Mouse (Mus musculus): ENCODE data around the gene Smo.

The Smo gene

DNA sequence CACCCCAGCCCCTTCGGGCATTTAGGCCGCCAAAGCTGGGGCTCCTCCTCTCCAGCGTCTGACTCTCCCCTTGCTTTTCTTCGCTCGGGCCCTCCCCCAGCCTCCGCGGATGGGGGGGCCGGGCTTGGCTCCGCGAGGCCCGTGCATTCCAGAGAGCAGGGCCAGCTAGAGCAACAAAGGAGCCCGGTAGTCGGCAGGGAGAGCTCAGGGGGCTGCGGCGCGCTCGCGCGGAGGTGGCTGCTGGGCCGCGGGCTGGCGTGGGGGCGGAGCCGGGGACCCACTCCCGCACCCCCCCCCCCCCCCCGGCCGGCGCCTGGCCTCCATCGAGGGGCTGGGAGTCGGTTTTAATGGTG lies at the start of gene Smo:
TSS of gene Smo (plus strand) at position 168 of the 353 bp plus-strand sequence.
- peak in 1 of 2 experiments; percentile 32 for DNase-seq

DNA sequence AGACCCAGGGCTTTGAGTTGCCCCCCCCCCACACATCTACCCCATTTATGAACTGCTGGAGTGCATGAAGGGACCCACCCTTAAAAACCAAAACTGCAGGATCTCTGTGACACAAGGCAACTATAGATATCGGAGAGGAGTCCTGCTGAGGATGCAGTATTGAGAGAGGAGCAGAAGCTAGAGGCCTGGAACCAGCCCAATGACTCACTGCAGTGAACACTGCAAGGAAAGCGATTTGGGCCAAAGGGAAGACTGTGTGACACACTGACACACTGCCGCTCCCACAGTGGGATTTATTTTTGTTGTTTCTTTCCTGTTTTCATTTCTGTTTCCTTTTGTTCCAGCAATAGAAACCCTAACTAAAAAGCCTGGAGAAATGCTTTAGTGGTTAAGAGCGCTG lies 49.4 kb upstream of the Smo start:
- no peak for DNase-seq

DNA sequence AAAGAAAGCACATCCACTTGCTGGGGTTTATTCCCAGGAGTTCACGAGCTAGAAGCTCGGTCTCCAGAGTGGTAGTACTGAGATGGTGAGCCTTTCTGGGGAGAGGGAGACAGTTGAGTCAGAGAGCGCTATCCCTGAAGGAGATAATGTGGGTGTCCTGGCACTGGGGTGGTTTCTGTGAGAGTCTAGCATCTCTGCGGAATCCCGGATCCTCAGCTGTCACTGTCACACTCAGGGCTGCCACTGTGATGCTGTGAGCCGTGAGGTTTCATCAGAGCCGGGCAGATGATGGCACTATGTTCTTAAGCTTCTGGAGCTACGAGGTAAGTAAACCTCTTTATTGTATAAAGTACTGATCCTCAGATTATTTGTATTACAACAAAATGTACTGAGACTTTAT lies 45.8 kb upstream of the Smo start:
- no peak for DNase-seq

DNA sequence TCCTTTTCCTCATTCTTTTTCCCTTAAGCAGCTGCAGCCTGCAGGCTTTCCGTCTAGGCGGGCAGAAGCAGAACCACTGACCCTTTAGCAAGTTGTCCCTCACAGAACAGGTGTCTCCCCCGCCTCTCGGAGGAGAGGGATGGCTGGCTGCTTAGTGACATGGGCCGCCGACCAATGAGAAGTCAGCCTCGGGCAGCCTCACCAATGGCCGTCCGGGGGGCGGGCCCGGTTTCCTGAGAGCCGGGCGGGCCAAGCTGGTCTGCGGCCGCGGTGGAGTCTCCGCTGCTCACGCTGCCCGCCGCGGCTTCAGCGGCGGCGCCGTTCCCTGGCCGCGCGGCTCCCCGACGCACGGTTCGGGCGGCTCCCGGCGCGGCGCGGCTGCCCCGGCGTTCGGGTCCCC lies 41.4 kb upstream of the Smo start, which contains the start of gene Tspan33:
TSS of gene Tspan33 (plus strand) at position 270 of the 400 bp plus-strand sequence.
- peak; percentile 96 to 98 for DNase-seq

DNA sequence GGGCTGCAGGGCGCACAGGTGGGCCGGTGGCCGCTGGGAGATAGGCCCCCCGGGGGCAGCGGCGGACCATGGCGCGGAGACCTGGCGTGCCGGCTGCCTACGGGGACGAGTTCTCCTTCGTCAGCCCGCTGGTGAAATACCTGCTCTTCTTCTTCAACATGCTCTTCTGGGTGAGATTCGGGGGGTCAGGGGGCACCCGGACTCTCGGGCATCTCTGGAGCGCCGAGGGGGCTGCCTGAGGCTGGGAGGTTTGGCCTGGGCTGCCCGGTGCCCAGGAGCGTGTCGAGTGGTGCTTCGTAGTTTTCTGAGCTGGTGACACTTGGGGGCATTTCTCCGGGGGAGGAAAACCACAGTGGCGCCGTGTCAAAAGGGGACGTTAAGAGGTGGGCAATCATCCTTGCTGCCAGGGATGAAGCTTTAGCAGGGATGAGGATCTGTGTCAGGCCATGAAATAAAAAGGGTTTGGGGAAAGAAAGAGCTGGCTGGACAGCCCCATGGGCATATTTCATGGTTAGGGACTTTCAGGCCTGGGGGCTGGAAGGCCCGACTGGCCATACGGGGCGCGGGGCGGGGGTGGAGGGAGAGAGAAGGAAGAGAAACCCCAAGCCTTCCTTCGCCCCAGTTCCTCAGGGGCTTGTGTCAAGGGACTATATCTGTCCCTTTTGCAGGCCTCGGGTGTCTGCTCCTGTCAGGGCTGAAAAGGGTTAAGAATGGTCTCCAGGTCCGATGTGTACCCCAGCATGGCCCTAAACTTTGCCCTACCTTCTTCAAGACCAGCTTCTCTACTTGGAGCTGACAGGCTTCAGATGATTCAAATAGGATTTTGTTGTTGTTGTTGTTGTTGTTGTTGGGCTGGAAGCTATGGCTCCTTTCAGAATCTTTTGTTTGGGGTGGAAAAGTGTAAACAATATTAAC lies 40.7 kb upstream of the Smo start:
- DNase-seq = peak in 1 of 2 experiments; percentile 25

DNA sequence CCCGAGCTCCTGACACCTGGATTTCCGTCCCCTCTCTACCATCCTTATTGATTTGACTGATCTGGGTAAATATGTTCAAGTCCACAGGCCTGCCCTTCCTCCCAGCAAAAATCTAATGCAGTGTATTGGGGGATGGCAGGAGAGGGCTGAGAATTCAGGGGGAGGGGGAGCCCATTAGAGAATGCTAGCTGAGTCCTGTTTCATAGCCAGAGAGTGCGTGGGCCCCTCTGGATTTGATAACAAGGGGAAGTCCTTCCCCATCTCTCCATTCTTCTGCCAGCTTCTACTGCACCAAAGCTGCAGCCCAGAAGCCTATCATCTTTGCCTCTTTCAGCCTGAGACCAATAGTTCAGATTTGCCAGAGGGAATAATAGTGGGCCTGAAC lies 40.0 kb upstream of the Smo start:
- no peak for DNase-seq

DNA sequence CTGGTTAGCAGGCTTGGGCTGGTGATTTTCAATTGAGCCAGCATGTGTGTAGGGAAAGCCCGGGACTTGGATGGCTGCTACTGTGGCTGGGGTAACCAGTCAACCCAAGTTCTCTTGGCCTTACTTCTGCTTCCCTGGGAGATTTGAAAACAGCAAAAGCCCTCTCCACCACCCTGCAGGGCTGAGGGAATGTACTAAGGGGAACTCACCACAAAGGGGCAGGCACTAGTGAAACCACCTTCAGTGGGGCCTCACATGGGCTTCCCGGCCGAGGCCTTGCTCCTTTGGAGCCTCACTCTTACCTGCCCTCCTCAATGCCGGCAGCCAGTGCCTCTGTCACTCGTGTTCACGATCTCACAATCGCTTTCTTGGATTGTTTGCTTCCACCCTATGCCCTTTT lies 39.3 kb upstream of the Smo start:
- DNase-seq = no peak

DNA sequence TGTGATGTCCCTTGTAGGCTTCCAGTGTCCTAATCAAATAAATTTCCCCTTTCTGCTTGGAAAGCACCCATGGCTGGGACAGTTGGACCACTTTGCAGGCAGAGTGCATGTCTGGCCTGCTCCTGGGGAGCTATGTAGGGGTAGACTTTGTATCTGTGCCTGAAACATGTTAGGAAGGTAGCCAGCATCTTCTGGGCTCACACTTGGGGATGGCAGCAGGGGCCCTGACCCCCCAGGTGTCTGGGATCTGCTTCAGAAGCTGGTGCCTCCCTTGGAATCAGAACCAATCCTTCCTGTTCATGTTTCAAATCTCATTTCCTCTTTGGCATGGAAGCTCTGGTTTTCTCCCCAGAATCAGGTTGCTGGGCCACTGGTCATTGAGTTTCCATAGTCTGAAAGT lies 38.2 kb upstream of the Smo start:
- no peak for DNase-seq

DNA sequence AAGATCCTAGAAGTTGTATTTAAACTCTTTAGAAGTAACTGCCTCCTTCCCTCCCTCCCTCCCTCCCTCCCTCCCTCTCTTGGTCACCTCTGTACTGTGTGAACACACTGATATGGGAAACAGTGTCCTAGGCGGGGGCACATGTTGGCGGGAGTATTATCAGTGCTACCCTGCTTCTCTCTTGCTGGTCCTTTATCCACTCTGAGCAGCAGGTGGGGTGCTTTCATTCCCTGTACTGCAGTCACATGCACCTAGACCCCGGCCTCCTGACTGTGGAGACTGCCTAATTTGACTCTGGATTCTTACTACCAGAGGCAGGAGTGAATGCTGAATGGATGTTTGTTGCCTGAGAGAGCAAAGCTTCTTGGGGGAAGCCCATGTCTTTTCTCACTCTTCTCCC lies 37.8 kb upstream of the Smo start:
- no peak for DNase-seq

DNA sequence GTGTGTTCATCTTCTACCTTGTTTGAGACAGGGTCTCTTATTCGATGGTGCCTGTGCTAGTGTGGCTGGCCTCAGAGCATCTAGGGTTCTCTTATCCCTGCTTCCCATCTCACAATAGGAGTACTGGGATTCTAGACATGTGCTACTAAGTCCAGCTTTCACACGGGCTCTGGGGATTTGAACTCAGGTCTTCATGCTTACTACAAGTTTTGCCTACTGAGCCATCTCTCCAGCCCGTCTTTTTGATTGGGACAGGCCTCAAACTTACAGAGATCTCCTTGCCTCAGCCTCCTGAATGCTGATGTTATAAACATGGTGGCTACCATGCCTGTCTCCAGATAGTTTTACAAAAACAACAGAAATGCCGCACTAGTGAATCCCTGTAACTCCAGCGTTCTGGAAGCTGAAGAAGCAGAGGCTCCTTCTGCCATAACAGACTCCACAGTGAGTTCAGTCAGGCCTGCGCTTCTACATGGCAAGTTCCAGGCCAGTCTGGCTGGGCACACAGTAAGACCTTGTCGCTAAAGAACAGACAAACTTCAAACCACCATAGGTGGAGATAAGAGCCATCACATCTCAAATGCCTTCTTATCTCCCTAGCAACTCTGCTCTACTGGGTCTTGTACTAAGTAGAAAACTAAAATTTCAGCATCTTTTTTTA lies 36.1 kb upstream of the Smo start:
- no peak for DNase-seq

DNA sequence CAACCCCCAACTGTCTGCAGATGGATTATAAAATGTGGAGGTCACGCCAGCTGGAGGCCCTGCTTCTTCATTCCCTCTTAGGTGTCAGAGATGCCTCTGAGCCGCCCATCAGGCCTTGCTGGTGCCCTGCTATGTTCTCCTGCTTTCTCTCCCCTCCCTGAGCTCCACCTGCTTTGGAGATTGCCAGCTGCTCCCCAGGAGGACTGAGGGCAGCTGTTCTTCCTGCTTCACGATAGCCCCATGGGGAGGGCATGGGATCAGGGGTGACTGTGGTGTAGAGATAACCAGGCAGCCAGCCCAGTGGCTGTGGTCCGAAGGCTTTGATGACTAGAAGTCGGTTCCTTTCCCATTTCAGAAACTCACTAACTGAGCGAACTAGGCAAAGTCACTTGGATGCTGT lies 34.3 kb upstream of the Smo start:
- no peak for DNase-seq

DNA sequence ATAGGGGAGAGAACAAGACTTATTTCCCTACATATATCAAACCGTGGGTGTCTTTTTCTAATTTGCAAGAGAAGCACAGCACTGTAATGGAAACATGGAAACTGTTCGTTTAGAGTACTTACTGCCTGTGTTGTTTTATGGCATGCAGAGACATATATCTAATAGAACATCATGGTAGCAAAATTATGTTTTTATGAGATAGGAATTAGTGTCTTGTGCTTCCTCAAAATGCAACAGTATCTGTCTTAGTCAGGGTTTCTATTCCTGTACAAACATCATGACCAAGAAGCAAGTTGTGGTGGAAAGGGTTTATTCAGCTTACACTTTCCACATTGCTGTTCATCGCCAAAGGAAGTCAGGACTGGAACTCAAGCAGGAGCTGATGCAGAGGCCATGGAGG lies 33.2 kb upstream of the Smo start:
- DNase-seq = no peak

DNA sequence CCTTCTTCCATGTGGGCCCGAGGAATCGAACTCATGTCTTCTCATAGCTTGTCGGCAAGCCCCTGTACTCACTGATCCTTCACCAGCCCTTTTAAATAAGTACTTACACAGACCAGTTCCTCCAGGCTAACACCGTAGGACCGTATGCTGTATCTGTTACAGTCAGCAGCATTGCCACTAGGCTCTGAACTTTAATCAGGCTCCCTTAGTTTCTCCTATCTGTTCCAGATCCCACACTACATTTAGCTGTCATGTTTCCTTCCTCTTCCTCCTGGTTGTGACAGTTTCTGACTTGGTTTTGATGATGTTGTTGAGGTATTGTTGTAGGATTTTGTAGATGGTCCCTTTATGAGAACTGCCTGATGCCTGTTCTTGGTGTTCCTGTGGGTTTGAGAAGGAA lies 31.2 kb upstream of the Smo start:
- no peak for DNase-seq

DNA sequence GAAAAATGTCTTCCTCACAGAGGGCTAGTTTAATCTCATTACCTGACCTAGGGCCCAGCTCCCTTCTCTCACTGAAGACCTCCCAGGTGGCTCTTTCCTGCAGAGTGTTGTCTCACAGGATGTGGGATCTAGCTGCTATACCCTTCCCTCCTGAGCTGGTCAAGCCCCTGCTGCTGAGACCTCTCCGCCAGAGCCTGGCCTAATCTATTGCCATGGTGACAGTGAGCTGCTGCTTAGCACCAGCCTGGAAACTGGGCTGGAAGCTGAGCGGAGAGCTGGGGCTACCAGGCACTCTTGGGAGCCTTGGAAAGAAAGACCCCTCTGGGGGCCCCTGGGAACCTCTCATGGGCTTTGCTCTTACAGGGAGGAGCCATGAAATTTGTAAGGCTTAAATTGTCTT lies 27.4 kb upstream of the Smo start:
- no peak for DNase-seq

DNA sequence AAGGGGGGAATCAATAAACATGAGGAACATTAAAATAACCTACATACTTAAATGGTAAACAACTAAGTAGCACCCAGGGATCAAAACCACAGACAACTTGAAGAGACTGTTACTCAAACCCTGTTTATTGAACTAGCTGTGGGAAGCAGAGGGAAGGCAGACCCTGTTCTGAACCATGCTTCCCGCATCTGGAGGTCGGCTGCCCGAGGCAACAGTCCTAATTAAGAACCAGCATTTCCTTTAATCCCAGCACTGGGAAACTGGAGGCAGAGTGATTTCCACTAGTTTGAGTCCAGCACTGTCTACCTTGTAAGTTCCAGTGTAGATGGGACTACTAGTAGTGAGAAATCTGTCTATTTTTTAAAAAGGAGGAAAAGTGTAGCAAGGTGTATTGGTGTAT lies 24.0 kb upstream of the Smo start:
- no peak for DNase-seq

DNA sequence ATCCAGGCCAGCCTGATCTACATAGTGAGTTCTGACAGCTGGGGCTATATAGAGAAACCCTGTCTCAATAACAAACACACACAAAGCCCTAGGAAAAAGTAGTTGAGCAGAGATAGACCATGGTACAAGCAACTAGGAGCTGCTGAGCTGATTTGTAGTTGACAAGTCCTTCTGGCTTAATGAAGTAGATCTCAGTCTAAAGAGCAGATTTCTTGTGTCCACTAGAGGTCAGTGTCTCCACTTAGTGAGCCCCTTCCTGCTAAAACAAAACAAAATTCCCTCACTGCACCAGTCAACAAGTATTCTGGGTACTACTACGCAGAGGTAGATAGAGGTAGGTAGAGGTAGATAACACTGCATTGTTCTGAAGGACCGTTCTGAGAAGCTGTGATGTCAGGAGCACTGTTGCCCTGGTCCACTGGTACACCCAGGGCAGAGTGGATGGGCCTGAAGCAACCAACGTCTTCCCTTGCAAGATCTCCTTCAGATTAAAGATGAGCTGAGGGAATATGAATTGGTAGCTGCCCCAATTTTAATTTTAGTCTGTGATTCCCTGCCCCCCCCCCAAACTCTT lies 23.2 kb upstream of the Smo start:
- peak; percentile 55 to 56 for DNase-seq

DNA sequence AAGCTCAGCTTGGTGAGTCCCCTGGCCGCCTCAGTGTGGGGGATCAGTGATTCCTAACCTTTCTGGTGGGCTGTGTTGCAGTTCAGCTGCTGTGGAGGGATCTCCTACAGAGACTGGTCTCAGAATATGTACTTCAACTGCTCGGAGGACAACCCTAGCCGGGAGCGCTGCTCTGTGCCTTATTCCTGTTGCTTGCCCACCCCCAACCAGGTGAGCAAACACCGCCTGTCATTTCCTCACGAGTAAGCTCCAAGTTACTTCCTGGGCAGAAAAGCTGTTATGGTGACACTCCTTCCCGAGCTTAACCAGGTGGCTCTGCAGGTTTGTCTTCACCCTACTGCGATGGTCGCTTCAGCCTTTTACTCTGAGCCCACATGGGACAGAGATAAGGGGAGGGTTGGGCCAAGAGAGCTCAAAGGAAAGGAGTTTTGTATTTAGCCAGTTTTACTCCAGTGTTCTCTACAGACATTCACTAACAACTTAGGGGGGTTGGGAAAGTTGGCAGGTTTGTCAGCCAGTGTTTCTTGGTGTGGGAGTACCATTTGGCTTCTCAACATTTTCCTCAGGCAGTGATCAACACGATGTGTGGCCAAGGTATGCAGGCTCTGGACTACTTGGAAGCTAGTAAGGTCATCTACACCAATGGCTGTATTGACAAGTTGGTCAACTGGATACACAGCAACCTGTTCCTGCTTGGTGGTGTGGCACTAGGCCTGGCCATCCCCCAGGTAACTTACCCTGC lies 18.5 kb upstream of the Smo start:
- DNase-seq = no peak

DNA sequence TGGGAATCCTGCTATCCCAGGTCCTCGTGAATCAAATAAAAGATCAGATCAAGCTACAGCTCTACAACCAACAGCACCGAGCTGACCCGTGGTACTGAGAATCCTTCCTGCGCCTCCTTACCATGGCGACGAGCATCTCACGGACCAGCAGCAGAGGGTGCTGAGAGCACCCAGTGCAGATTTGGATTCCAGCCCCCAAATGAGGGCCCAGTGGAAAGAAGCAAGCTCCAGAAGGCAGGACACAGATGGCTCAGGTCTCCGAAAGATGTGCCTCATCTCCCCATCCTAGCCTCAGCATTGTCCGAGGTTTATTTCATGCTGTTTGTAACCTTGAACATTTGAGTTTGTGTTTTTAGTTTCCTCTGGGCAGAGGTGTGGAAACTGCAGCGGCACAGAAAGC lies 17.8 kb upstream of the Smo start:
- DNase-seq = peak in 1 of 2 experiments; percentile 30

DNA sequence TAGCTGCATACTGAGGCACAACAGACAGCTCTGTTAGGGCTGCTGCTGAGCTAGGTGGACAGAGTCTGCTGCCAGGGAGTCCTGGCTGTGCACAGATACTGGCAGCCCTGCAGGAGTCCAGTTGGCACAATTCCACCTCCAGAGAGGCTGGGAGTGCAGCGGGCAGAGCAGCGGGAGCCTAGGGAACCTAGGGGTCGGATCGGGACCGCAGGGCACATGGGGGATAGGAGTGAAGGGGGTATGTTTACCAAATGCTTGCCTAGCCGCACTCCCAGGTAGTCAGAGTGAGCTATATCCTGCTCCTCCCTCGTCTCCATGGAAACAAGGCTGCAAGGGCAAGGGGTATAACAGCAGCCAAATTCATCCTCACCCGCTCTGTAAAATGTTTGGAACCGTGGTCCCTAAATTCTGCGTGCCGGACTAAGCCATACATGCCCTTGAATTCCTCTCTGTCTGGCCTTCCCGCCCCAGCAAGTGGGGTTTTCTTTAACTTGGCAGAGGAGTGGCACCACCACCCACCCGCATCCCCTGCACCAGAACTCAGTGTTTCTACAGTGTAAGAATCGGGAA lies 17.3 kb upstream of the Smo start:
- DNase-seq = peak; percentile 69 to 73

DNA sequence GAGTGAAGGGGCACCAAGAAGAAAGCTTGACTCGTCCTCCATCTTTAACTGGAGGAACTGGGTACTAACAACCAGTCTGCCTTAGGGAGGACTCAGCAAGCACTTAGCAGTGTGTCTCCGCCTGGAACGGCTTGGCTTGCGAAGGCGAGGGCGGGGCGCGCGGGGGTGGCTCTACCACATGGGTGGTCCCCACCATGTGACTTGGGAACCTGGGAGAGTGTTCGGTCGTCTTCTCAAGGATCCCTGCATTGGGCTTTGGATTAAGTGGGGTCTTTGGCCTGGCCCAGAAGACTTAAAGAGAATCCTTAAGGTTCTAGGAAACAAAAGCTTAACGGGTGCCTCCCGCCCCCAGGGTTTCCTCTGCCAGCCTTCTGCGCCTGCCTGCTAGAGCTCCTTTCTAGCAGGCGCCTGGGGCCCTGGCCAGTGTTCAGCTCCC lies 16.4 kb upstream of the Smo start:
- peak; percentile 80 to 81 for DNase-seq

DNA sequence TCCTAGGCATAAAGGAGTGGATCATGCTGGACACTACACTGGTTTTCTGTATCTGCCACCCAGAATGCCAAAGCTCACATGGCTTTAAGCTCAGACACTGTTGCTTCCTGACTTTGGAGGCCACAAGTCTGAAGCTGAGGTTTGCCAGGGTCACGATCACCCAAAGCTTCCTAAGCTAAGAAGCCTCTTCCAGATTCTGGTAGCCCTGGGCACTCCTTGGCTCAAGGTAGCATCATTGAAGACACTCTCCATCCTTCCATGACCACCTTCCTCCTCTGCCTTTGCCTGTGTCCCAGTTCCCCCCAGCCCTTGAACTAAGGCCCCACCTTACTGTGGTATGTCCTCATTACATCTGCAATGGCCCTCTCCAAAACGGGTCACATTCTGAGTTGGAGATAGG lies 13.4 kb upstream of the Smo start:
- DNase-seq = no peak

DNA sequence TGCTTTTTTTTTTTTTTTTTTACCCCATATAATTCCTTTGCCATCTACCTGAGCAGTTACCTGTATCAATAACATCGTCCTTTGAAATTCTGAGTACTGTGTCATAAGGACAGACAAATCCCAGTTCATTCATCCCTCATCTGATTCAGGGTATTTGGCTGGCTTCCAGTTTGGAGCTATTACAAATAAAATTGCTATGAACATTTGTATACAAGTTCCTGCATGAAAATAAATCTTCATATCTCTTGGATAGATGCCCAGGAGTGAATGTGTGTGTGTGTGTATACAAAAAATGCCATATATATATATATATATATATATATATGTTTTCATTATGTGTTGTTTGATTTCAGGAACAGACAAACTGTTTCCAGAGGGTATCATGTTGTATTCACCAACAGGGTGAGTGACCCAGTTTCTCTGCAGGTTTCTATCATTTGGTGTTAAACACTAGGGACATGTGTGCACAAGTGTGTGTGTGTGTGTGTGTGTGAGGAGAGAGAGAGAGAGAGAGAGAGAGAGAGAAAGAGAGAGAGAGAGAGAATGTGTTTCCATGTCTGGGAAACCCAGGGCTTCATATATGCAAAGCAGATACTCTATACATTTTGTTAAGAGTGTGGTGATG lies 8.6 kb upstream of the Smo start:
- no peak for DNase-seq

DNA sequence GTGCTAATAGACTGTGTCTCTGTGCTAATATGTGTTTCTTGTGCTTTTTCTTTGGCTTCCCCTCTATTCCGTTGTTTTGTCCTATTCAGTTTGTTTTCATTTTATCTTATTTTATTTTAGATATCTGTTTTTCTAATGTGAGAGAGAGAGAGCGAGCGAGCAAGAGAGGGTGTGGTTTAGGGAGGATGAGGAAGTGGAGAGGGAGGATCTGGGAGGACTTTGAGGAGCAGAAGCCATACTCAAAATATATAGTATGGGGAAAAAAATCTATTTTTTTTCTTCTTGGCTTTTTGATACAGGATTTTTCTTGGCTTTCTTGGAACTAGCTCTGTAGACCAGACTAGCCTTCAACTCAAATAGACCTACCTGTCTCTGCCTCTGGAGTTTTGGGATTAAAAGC lies 7.3 kb upstream of the Smo start:
- DNase-seq = no peak
